Mouse (Mus musculus) erythroblast, embryonic 14.5 days (primary cell): ENCODE measurements around the gene Fbxl21.

ENCODE experiments used
- GATA1 ChIP-seq: IDR thresholded peaks from 2 replicates; pipeline ENCODE4 v1.6.1; 2012; ENCODE audit warnings: low read length, inconsistent platforms, mixed read lengths
- TAL1 ChIP-seq: IDR thresholded peaks from 3 replicates; pipeline ENCODE4 v1.6.1; 2012; ENCODE audit warnings: low read length, inconsistent platforms, mixed read lengths

- TF ChIP-seq GATA1 (no peak), TAL1 (no peak)
Observed at GRCm38 (mm10) chr13:56500132-56500531, 22.1 kb upstream of the Fbxl21 start.
